Mouse (Mus musculus): ENCODE results near the gene Pak6. TPM values are rescaled to one million over a fixed set of nuclear protein-coding genes. Genes with fewer than 3 reads are reported as not detected.

Gene Pak6
- 1.2 and 1.9 TPM in 2 replicates for polyA plus RNA-seq (2012)

DNA sequence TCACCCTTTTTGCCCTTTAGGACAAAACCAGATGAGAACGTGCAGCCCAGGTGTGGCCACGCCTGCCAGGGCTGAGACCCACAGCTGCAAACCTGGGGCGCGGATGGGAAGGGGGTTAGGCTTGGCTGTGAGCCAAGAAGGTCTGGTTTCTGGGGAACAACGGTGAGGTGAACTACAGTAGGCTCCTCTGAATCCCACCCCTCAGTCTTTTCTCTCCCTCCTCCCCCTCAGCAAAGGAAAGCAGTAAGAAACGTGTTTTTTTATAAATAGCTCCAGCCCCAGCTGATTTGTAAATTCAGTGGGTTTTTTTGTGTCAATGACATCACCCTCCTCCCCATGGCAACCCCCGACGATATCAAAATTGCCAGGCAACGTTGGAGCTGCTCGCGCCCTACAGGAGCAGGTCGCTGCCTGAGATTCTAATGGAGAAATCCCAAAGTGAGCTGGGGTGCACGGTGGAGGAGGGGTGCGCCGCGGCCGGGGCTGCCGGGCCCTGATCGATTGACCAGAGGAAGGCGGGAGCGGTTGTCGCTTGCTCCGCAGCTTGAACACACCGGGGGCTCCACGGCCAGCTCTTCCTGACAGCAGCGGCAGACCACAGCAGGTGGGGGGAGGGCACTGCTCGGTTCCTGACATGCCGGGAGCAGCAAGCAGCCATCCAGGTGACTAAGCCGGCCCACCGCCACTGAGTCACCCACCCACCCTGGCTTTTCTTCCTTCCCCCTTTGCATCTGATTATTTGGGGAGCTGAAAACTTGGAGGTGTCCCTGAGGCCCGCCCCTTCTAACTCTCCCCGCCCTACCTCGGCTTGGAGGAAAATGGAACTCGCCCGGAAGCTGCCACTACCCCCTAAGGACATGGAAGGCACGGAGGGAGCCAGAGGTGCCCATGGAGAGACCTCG lies at the start of gene Pak6:
Pak6 (plus strand) TSS at position 402 of the 902 bp plus-strand sequence.

DNA sequence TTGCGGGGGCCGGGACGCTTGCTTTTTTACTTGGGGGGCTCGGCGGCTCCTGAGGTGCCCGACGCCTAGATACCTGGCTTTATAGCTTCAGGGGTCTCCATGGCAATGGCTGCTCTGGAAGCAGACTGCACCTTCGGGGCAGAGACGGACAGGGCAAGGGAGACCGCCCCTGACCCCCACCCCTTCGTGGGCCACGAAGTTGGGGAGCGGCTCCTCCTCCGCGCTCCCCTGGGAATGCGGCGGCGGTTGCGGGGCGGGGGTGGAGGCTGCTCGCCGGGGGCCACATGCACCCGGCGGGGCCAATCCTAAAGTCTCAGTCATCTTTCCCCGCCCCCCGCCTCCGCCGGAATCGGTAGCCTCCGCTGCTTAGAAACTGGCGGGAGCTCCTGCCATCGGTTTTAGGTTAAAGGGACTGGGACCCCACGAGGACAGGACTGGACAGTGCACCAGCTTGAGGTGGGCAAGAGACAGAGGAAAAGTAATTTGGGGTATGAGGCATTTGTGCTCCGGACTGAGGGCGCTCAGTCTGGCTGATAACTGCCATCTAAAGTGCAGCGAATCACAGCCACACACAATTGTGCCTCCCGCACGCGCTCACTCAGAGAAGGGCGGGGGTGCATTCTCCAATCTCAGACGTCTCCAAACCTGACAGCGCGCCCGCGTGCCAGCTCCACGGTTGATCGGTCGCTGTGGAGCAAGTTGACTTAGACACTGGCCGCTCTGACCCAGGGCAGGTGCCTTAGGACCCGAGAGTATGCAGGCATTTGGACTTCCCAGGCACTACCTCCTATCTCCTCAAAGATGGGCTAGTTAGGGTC lies 41.0 kb downstream of the Pak6 start, which contains the start of gene Ankrd63:
Ankrd63 (minus strand) TSS at position 51 of the 818 bp plus-strand sequence.

DNA sequence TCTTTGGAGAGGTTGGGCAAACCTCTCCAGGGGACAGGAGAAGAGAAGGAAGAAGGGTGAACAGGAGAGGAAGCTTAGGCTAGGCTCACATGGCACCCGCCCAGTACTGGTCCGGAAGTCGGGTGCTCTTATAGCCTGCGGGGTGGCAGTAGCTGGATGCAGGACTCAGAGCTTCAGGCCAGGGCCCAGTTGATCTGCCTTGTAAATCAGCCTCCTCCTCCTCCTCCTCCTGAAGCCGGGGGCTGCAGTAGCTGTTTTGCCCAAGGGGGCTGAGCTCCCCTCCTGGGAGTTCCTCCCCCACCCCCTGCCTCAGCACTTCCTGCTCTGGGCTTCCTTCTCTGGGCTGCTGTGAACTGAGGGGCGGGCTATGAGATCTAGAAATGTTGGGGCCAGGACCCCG lies 65.2 kb downstream of the Pak6 start, which contains the start of gene Plcb2:
Plcb2 (minus strand) TSS at position 102 of the 400 bp plus-strand sequence.

DNA sequence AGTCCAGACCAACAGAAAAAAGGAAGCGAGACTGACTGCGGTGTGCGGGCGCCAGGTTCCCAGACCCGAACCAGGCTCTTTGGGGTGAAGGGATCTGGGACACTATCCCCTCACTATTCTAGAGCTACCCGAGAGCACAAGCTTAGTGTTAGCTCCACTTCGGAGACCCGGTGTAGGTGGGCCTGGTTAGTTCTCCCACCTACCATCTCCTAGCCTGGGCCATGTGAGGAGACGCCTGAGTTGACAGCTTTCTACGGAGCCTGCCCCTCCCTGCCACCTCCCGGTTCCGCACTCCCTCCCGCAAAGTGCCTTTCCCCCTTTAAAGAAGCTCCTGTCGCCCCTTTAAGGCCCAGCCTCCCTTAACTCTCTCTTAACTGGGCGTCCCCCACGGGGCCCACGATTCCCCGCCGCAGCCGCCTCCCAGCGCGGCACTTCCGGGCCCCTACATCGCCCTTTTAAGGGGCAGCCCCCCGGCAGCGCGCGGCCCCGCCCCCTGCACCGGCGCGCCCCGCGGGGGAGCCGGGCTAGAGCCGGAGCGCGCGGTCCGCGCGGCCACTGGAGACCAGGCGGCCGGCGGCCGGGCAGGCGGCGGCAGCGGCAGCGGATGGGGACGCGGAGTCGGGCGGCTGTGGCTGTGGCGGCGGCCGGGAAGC lies 82.3 kb downstream of the Pak6 start, which contains the start of gene Inafm2:
Inafm2 (plus strand) TSS at position 527 of the 653 bp plus-strand sequence.

Other genes with a start within 250 kb of the Pak6 start
- gene Srp14, start 183.6 kb upstream of the Pak6 start, polyA plus RNA-seq (2012): 95.7 and 104 TPM in 2 replicates
- gene Bmf, start 113.6 kb upstream of the Pak6 start, polyA plus RNA-seq (2012): 2.5 and 12.5 TPM in 2 replicates
- gene Bub1b, start 65.1 kb upstream of the Pak6 start, polyA plus RNA-seq (2012): 13.7 and 14.8 TPM in 2 replicates
- 0.72 and 2.2 TPM in 2 replicates for gene Ankrd63, start 40.7 kb downstream of the Pak6 start, polyA plus RNA-seq (2012)
- gene Plcb2, start 65.1 kb downstream of the Pak6 start, polyA plus RNA-seq (2012): 96.3 and 125 TPM in 2 replicates
- 39.8 and 40.6 TPM in 2 replicates for gene Inafm2, start 82.5 kb downstream of the Pak6 start, polyA plus RNA-seq (2012)
- 0.35 and 0.38 TPM in 2 replicates for gene Ccdc9b, start 99.4 kb downstream of the Pak6 start, polyA plus RNA-seq (2012)
- not detected in 2 replicates for gene Phgr1, start 109.5 kb downstream of the Pak6 start, polyA plus RNA-seq (2012)
- gene Disp2, start 116.4 kb downstream of the Pak6 start, polyA plus RNA-seq (2012): 0.04 and 0.06 TPM in 2 replicates
- 96.3 and 140 TPM in 2 replicates for gene Knstrn, start 150.7 kb downstream of the Pak6 start, polyA plus RNA-seq (2012)
- 24.7 and 27.6 TPM in 2 replicates for gene Ivd, start 198.7 kb downstream of the Pak6 start, polyA plus RNA-seq (2012)
- 35.3 and 39.5 TPM in 2 replicates for gene Bahd1, start 237.1 kb downstream of the Pak6 start, polyA plus RNA-seq (2012)

Data from megakaryocyte-erythroid progenitor cell, adult 5 weeks (primary cell).